Mouse (Mus musculus) adrenal gland, postnatal 4 days (tissue): Measurements from ENCODE around the gene Pomt2. TPM values are rescaled to one million over a fixed set of nuclear protein-coding genes. Genes with fewer than 3 reads are reported as not detected.

Source experiments
- total RNA-seq, 2 experiments: library from RNA; stranded (reverse); gene quantifications; 2 replicates each; pipeline ENCODE4 v1.2.3; 2021

The Pomt2 gene
- total RNA-seq, 2 experiments from 2014 or later: 13.4 to 16.7 TPM

Other genes with a start within 250 kb of the Pomt2 start
- gene Cipc, start 200.9 kb downstream of the Pomt2 start, total RNA-seq: 10 to 100 TPM; 21.7 to 23.5 TPM
- gene Zdhhc22, start 157.5 kb downstream of the Pomt2 start, total RNA-seq: 1 to 10 TPM; 1.1 to 1.7 TPM
- gene Tmem63c, start 126.6 kb downstream of the Pomt2 start, total RNA-seq: 1 to 10 TPM; 2.5 TPM
- 1 to 10 TPM; 1.2 to 1.5 TPM for gene Ngb, start 45.4 kb downstream of the Pomt2 start, total RNA-seq
- gene Gstz1, start 803 bp downstream of the Pomt2 start, total RNA-seq: 100 to 1,000 TPM in 1 of 2 experiments, 10 to 100 TPM in 1; 83.6 to 106 TPM
- 1 to 10 TPM; 3.0 to 3.2 TPM for gene Samd15, start 51.8 kb upstream of the Pomt2 start, total RNA-seq
- 10 to 100 TPM; 25.3 to 28.1 TPM for gene Tmed8, start 52.5 kb upstream of the Pomt2 start, total RNA-seq
- gene Noxred1, start 90.8 kb upstream of the Pomt2 start, total RNA-seq: under 1 TPM; 0.17 to 0.51 TPM
- gene Vipas39, start 118.3 kb upstream of the Pomt2 start, total RNA-seq: 10 to 100 TPM; 42.8 to 45.6 TPM
- gene Ahsa1, start 118.5 kb upstream of the Pomt2 start, total RNA-seq: 100 to 1,000 TPM; 119 to 129 TPM
- gene Ism2, start 151.7 kb upstream of the Pomt2 start, total RNA-seq: under 1 TPM; 0.56 to 0.62 TPM
- 100 to 1,000 TPM; 183 to 197 TPM for gene Sptlc2, start 240.4 kb upstream of the Pomt2 start, total RNA-seq